Mouse (Mus musculus): ENCODE results near the gene Pde4a. TPM values are rescaled to one million over a fixed set of nuclear protein-coding genes. Genes with fewer than 3 reads are reported as not detected.

Pde4a gene
- polyA plus RNA-seq, 2 experiments from 2014 or later = 0.44 to 1.1 TPM

- ATAC-seq = no peak
Measured at GRCm38 (mm10) chr9:21149077-21149653, 16.3 kb upstream of the Pde4a start.

GRCm38 (mm10) chr9:21149654-21150419, 15.7 kb upstream of the Pde4a start, which contains the start of gene Cdc37:
Cdc37 (minus strand) TSS chr9:21149982.
- peak; percentile 83 for ATAC-seq

GRCm38 (mm10) chr9:21152715-21153114, 12.8 kb upstream of the Pde4a start:
- no peak for ATAC-seq

GRCm38 (mm10) chr9:21153331-21153730, 12.2 kb upstream of the Pde4a start:
- no peak for ATAC-seq

GRCm38 (mm10) chr9:21153833-21154232, 11.7 kb upstream of the Pde4a start:
- ATAC-seq = no peak

- no peak for ATAC-seq
Measured at GRCm38 (mm10) chr9:21154787-21155186, 10.7 kb upstream of the Pde4a start.

GRCm38 (mm10) chr9:21161209-21161909, 4.2 kb upstream of the Pde4a start:
- peak; percentile 77 for ATAC-seq

GRCm38 (mm10) chr9:21163086-21164050, 2.1 kb upstream of the Pde4a start:
- no peak for ATAC-seq

GRCm38 (mm10) chr9:21164072-21164471, 1.4 kb upstream of the Pde4a start:
- ATAC-seq = no peak

GRCm38 (mm10) chr9:21165952-21166451, 488 bp downstream of the Pde4a start:
- no peak for ATAC-seq

- ATAC-seq = no peak
Measured at GRCm38 (mm10) chr9:21166516-21166915, 1.0 kb downstream of the Pde4a start.

GRCm38 (mm10) chr9:21167140-21168097, 1.9 kb downstream of the Pde4a start:
- peak; percentile 12 for ATAC-seq

- peak; percentile 28 for ATAC-seq
Measured at GRCm38 (mm10) chr9:21168161-21169123, 2.9 kb downstream of the Pde4a start.

GRCm38 (mm10) chr9:21169157-21169556, 3.6 kb downstream of the Pde4a start:
- no peak for ATAC-seq

- peak; percentile 61 for ATAC-seq
Measured at GRCm38 (mm10) chr9:21172364-21172763, 6.8 kb downstream of the Pde4a start.

- ATAC-seq = no peak
Measured at GRCm38 (mm10) chr9:21180402-21180801, 14.9 kb downstream of the Pde4a start.

GRCm38 (mm10) chr9:21180841-21181240, 15.3 kb downstream of the Pde4a start:
- ATAC-seq = no peak

GRCm38 (mm10) chr9:21181421-21182220, 16.1 kb downstream of the Pde4a start:
- ATAC-seq = peak; percentile 34

- no peak for ATAC-seq
Measured at GRCm38 (mm10) chr9:21183421-21183820, 17.9 kb downstream of the Pde4a start.
